Mouse (Mus musculus) neutrophil, adult 65 days (primary cell): ENCODE measurements around the gene Gm12888. TPM values are rescaled to one million over a fixed set of nuclear protein-coding genes. Genes with fewer than 3 reads are reported as not detected.

Source experiments
- total RNA-seq: library from RNA; stranded (reverse); gene quantifications from 2 replicates; pipeline ENCODE4 v1.2.4, GENCODE M21; 2023

The Gm12888 gene
- not detected in 2 replicates for total RNA-seq

GRCm38 (mm10) chr4:121324817-121325216 is at the start of gene Gm12888:
Gm12888 (minus strand) TSS chr4:121324917.

Other genes starting within 250 kb of the Gm12888 start
- gene Zmpste24, start 226.7 kb downstream of the Gm12888 start, total RNA-seq: 115 and 127 TPM in 2 replicates
- gene Tmco2, start 215.7 kb downstream of the Gm12888 start, total RNA-seq: not detected in 2 replicates
- 100 and 142 TPM in 2 replicates for gene Rlf, start 109.8 kb downstream of the Gm12888 start, total RNA-seq
- gene Gm12886, start 98.2 kb upstream of the Gm12888 start, total RNA-seq: not detected in 2 replicates